Mouse (Mus musculus) heart, postnatal 0 days (tissue): ENCODE measurements at regions not wholly inside any gene's neighbourhood (a gene's known extent, or its start where the extent isn't known, plus 50 kb on each side); places are given as distances from the start of the nearest gene placed in this dataset.

Experiments used
- CTCF ChIP-seq: IDR thresholded peaks from 2 replicates; pipeline ENCODE4 v1.5.1; 2016; ENCODE audit warnings: antibody characterized with exemption, control low read depth, low read depth
- EP300 ChIP-seq: IDR thresholded peaks from 2 replicates; pipeline ENCODE4 v1.6.1; 2016; ENCODE audit warnings: antibody characterized with exemption, low read depth

DNA sequence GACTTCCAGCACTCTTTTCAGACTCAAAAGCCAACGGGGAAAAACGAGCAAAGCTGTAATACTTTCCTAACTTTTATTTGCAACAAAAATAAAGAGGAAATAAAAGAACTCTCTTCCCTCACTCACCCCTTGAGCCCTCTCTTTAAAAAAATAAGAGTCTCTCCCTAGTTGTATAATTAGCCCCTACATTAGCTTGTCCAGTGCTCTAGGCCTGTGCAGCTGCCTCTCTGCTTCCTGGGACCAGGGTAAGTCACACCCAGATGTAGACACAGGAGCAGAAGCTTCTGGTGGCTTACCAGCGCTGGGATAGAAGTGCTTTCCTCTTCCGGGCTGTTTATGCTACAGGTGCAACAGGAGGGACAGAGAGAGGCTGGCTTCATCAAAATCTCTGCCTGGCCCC, 75.0 kb upstream of the Meis1 start:
- TF ChIP-seq CTCF (no peak), EP300 (no peak)
